Mouse (Mus musculus) heart, postnatal 14 days (tissue): ENCODE measurements at regions not wholly inside any gene's neighbourhood (a gene's known extent, or its start where the extent isn't known, plus 50 kb on each side); places are given as distances from the start of the nearest gene placed in this dataset.

Experiments used
- DNase-seq, 2 experiments: peaks; one replicate each; pipeline ENCODE4 v3.0.0; 2021 to 2022
- intact Hi-C: fragments of 180-260 bp; cut with DNase I; formaldehyde crosslinking; loops from one replicate; pipeline ENCODE4 v1.15.1; 2025

- intact Hi-C loops: no loop called here
Observed at GRCm38 (mm10) chr5:75248279-75248678, 96.2 kb downstream of the Pdgfra start.

GRCm38 (mm10) chr5:75249671-75250070, 97.6 kb downstream of the Pdgfra start:
- intact Hi-C loops: no loop called here
- DNase-seq: no peak

More at GRCm38 (mm10) chr5:75248279-75248678, 96.2 kb downstream of the Pdgfra start:
- no peak for DNase-seq

GRCm38 (mm10) chr5:75253349-75253748, 101.3 kb downstream of the Pdgfra start:
- no peak for DNase-seq
- intact Hi-C loops: no loop called here

GRCm38 (mm10) chr5:75253830-75254229, 101.7 kb downstream of the Pdgfra start:
- intact Hi-C loops: no loop called here
- no peak for DNase-seq

- intact Hi-C loops: no loop called here
- DNase-seq: no peak
Observed at GRCm38 (mm10) chr5:75256186-75256585, 104.1 kb downstream of the Pdgfra start.

- DNase-seq: peak in 1 of 2 experiments; percentile 13
- intact Hi-C loops: no loop called here
Observed at GRCm38 (mm10) chr5:75257067-75257466, 105.0 kb downstream of the Pdgfra start.

GRCm38 (mm10) chr5:75260247-75260646, 108.2 kb downstream of the Pdgfra start:
- DNase-seq: no peak
- intact Hi-C loops: no loop called here

GRCm38 (mm10) chr5:75266111-75266676, 114.1 kb downstream of the Pdgfra start:
- intact Hi-C loops: no loop called here
- DNase-seq: no peak

GRCm38 (mm10) chr5:75266871-75267270, 114.8 kb downstream of the Pdgfra start:
- intact Hi-C loops: no loop called here
- DNase-seq: no peak

GRCm38 (mm10) chr5:75267766-75268165, 115.7 kb downstream of the Pdgfra start:
- DNase-seq: no peak
- intact Hi-C loops: no loop called here

- intact Hi-C loops: no loop called here
- DNase-seq: peak; percentile 20 to 21
Observed at GRCm38 (mm10) chr5:75278041-75278440, 125.9 kb downstream of the Pdgfra start.

GRCm38 (mm10) chr5:75279561-75280171, 127.6 kb downstream of the Pdgfra start:
- DNase-seq: no peak
- intact Hi-C loops: no loop called here

- no peak for DNase-seq
- intact Hi-C loops: no loop called here
Observed at GRCm38 (mm10) chr5:75280698-75281097, 128.6 kb downstream of the Pdgfra start.

GRCm38 (mm10) chr5:75281510-75281909, 129.4 kb downstream of the Pdgfra start:
- intact Hi-C loops: no loop called here
- DNase-seq: no peak

- DNase-seq: no peak
- intact Hi-C loops: no loop called here
Observed at GRCm38 (mm10) chr5:75282617-75283016, 130.5 kb downstream of the Pdgfra start.

- intact Hi-C loops: no loop called here
- no peak for DNase-seq
Observed at GRCm38 (mm10) chr5:75283841-75284240, 131.7 kb downstream of the Pdgfra start.

GRCm38 (mm10) chr5:75285950-75286349, 133.9 kb downstream of the Pdgfra start:
- no peak for DNase-seq
- intact Hi-C loops: no loop called here

- no peak for DNase-seq
- intact Hi-C loops: no loop called here
Observed at GRCm38 (mm10) chr5:75295676-75296075, 143.6 kb downstream of the Pdgfra start.

- intact Hi-C loops: no loop called here
- DNase-seq: no peak
Observed at GRCm38 (mm10) chr5:75312897-75313296, 160.8 kb downstream of the Pdgfra start.

GRCm38 (mm10) chr5:75315956-75316355, 163.9 kb downstream of the Pdgfra start:
- no peak for DNase-seq
- intact Hi-C loops: no loop called here

- DNase-seq: no peak
- intact Hi-C loops: no loop called here
Observed at GRCm38 (mm10) chr5:75320536-75320935, 168.4 kb downstream of the Pdgfra start.

GRCm38 (mm10) chr5:75334050-75334449, 182.0 kb downstream of the Pdgfra start:
- intact Hi-C loops: no loop called here
- DNase-seq: no peak

- DNase-seq: no peak
- intact Hi-C loops: no loop called here
Observed at GRCm38 (mm10) chr5:75336454-75336853, 184.4 kb downstream of the Pdgfra start.
